Mouse (Mus musculus) right cerebral cortex, adult 18-20 months (tissue): Measurements from ENCODE around the gene Btbd35f11.
"Not testable (repeated sequence)": the region's sequence is repeated elsewhere in the genome, so short reads cannot be mapped to it uniquely, and the experiment has no call there.

Source experiments
- DNase-seq: peaks from one replicate; pipeline ENCODE4 v3.0.0; 2022; ENCODE audit warnings: mixed read lengths

Gene Btbd35f11

DNA sequence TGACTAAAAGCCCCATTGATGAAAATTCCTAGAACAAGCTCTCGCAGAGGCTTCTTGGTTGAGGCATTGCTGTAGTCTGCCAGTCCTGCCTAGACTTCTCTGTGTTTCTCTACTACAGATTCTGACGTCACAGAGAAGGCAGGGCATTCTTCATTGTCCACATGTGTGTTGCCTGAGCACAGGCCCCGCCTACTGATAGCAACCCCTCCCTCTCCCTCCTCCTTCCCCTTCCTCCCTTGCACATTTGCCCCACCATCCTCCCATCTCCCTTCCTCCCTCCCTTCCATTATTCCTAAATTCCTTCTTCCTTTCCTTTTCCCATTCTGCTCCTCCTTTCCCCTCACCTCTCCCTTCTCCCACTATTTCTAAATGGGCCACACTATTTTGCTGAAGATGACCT lies at the start of gene Btbd35f11:
Gene Btbd35f11 (minus strand): TSS at position 101 of the 400 bp plus-strand sequence.
- not testable (repeated sequence) for DNase-seq

GRCm38 (mm10) chrX:3409946-3410345 lies 33.5 kb downstream of the Btbd35f11 start:
- not testable (repeated sequence) for DNase-seq
